Mouse (Mus musculus): ENCODE results near the gene 4930512M02Rik.

Gene 4930512M02Rik

DNA sequence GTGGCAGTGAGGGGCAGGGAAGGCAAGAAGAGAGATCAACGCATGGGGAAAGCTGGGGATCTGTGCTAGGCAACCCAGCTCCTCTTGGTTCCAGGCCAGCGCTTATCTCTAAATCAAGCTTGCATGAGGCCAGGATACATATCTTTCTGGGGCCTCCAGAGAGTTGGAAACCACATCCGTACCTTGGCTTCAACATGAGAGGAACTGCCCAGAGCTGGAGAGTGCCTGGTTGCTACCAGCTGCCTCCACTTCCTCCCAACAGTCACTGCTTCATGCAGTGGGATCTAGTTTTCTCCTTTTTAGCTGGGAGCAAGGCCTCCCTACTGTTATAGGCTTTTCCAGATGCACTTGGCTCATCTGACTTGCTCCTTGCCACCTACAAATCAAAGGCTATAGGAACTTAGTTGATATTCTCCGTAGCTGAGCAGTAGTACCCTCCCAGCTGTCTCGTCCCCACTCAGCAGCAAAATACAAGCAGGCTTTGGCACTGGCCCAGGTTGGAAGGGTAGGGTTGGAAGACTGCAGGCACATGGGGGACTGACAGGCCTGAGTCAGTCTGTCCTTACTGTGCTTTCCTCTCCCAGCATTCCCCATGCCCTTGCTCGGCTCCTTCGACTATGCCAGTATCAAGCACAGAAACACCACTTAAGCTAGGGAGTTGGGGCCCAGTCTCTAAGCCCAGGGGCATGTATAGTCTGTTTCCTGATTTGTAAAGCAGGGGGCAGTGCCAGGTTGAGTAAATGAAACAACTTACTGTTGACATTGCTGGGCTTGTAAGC is 63.2 kb downstream of the 4930512M02Rik start:
- DNase-seq (ENCODE audit: low spot score in 2 of 2): no peak

DNA sequence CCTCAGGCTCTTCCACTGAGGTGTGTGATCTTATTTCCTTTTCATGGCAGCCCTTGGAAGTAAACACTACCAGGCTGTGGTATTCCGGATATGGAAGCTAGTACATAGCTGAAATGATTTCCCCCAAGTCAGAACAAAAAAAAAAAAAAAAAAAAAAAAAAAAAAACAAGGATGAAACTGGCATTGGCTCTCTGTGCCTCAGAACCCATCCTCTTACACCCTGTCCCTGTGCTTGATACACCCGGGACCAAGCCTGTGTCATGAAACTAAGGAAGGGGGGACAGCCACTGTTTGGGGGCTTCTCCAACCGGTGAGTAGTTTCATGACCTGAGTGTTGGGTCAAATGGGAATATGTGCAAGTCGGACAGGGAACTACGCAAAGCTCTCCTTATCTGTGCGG is 66.5 kb downstream of the 4930512M02Rik start:
- no peak for DNase-seq (ENCODE audit: low spot score in 2 of 2)

GRCm38 (mm10) chr11:11559099-11559686 is 68.4 kb downstream of the 4930512M02Rik start:
- DNase-seq (ENCODE audit: low spot score in 2 of 2): no peak

GRCm38 (mm10) chr11:11558662-11559061 is 69.0 kb downstream of the 4930512M02Rik start:
- no peak for DNase-seq (ENCODE audit: low spot score in 2 of 2)

- peak in 1 of 2 experiments; percentile 63 for DNase-seq (ENCODE audit: low spot score in 2 of 2)
Measured at GRCm38 (mm10) chr11:11557173-11557967, 70.3 kb downstream of the 4930512M02Rik start.

DNA sequence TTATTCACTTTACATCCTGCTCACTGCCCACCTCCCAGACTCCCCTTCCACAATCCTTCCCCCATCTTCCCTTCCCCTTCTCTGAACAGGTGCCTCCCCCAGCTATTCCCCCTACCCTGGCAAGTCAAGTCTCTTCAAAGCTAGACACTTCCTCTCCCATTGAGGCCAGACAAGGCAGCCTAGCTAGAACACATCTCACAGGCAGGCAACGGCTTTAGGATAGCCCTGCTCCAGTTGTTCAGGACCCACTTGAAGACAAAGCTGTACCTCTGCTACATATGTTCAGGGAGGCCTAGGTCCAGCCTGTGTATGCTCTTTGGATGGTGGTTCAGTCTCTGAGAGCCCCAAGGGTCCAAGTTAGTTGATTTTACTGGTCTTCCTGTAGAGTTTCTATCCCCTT is 71.4 kb downstream of the 4930512M02Rik start:
- DNase-seq (ENCODE audit: low spot score in 2 of 2): no peak

GRCm38 (mm10) chr11:11555563-11555962 is 72.1 kb downstream of the 4930512M02Rik start:
- DNase-seq (ENCODE audit: low spot score in 2 of 2): no peak

DNA sequence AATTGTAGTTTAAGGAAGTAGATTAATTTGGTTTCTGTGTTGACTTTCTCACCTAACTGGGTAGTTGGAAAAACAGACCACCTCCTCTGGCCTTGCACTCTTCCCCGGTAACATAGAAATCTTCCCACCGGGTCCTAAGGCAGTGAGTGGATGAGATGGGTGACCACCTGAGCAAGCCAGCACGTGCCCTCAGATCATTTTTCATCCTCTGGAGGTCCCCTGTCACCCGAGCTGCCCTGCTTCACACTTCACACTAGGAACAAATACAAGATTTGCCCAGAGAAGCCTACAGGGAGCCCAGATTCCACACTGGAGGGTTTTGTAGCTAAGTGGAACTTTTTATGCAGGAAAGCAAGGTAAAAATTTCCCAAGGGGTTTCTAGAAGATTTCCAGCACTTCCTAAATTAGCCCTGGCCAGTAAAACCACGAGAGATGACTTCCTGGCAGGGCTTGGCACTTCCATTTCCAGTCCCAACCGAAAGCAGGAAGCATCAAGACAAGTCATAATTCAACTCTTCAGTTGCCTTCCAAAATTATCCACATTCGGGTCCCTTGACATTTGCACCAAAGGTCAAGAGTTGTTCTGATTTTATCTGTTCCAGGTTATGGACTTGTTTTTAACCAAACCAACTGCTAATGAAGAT is 79.9 kb downstream of the 4930512M02Rik start:
- no peak for DNase-seq (ENCODE audit: low spot score in 2 of 2)

DNA sequence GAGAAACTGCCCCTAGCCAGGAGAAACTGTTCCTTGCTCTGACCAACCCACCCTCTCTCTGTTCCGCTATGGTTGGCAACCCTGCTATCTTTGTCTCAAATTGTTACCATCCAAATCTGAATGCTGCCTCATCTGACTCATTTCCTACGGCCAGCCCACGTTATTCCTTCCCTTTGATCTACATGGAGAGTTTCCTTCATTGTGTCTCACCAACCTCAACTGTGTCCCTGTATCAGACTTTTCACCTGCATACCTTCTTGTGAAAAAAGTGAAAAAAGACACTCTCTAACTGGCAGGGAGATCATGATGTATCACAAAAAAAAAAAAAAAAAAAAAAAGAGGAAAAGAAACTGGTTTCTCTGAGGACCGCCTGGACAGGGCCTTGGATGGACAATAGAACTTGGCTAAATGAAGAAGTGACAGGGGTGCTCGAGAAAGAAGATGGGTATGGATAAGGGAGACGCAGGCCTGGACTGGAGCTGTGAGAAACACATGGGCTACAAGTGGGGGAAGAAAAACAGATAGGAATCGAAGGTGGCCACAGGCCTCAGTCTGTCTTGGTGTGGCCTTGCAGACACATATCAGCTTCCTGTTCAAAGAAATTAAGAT is 80.6 kb downstream of the 4930512M02Rik start:
- DNase-seq (ENCODE audit: low spot score in 2 of 2): no peak

DNA sequence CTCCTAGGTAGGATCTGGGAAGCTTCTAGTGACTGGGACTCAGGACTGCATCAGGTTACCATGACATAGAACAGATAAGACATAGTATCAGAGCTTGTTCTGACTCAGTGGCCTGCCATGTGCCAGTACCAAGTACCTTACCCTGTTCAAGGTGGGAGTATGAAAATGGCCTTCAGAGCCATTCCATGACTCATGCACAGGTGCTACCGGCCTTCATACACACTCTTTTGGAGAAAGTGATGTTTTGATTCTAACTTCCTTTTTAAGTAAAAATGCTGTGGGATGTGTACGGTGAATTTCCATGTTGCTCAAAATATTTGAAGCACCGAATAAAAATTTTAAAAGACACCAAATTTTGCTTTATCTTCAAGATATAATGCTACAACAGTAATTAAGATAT is 81.7 kb downstream of the 4930512M02Rik start:
- no peak for DNase-seq (ENCODE audit: low spot score in 2 of 2)
